Mouse (Mus musculus): ENCODE measurements around the gene Grip1. TPM values are rescaled to one million over a fixed set of nuclear protein-coding genes. Genes with fewer than 3 reads are reported as not detected.

Gene Grip1
- polyA plus RNA-seq, 1 experiment from 2014 or later, result 9.8 TPM

GRCm38 (mm10) chr10:120012331-120012730, 558.7 kb downstream of the Grip1 start:
- DNase-seq (ENCODE audit: low spot score) (no peak), ATAC-seq (replicated peaks; ENCODE audit: low FRiP score) (no peak)
- Histone ChIP-seq H3K27me3 (ENCODE audit: control insufficient read depth, insufficient read depth, low read length) (no peaks in the 10 kb centered on the region), H3K4me3 (ENCODE audit: low read depth, low read length) (no peak overlapping the region), H3K27ac (ENCODE audit: low read depth, low read length) (no peak overlapping the region), H3K9ac (ENCODE audit: low read length) (no peak overlapping the region), H3K36me3 (ENCODE audit: control insufficient read depth, insufficient read depth, low read length) (no peaks in the 10 kb centered on the region), H3K4me1 (replicated peaks; ENCODE audit: control insufficient read depth, insufficient read depth, low read length) (no peaks in the 10 kb centered on the region), H3K9me3 (ENCODE audit: control insufficient read depth, low read length) (no peaks in the 10 kb centered on the region), H3K4me2 (ENCODE audit: low read depth, low read length, severe bottlenecking) (no peak overlapping the region)
- WGBS, result 97% methylated on average over 13 of the region's 13 CpGs

DNA sequence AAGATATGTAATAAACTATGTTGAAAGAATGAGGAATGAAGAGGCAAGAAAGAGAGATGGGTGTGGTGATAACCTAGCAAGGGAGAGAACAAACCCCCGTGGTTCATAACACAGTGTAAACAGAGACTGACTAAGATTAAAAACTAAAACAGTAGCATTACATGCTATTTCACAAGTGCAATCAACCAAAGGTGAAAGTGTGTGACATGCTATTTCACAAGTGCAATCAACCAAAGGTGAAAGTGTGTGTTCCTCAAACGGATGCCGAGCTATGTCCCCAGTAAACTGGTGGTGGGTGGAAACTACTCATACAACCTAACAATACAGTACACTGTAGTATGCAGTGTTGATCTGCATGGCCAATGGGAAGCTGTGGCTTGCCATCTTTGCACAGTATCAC, 561.5 kb downstream of the Grip1 start:
- Histone ChIP-seq H3K36me3 (ENCODE audit: control insufficient read depth, insufficient read depth, low read length) (no peaks in the 10 kb centered on the region), H3K27me3 (ENCODE audit: control insufficient read depth, insufficient read depth, low read length) (no peaks in the 10 kb centered on the region), H3K4me1 (replicated peaks; ENCODE audit: control insufficient read depth, insufficient read depth, low read length) (no peaks in the 10 kb centered on the region), H3K27ac (ENCODE audit: low read depth, low read length) (no peak overlapping the region), H3K4me2 (ENCODE audit: low read depth, low read length, severe bottlenecking) (no peak overlapping the region), H3K9me3 (ENCODE audit: control insufficient read depth, low read length) (no peaks in the 10 kb centered on the region), H3K4me3 (ENCODE audit: low read depth, low read length) (no peak overlapping the region), H3K9ac (ENCODE audit: low read length) (no peak overlapping the region)
- WGBS, result 96% methylated on average over 3 of the region's 3 CpGs
- DNase-seq (ENCODE audit: low spot score), result no peak
- ATAC-seq (replicated peaks; ENCODE audit: low FRiP score), result no peak

- Histone ChIP-seq H3K36me3 (ENCODE audit: control insufficient read depth, insufficient read depth, low read length) (no peaks in the 10 kb centered on the region), H3K9me3 (ENCODE audit: control insufficient read depth, low read length) (no peaks in the 10 kb centered on the region)
These were observed 572.8 kb downstream of the Grip1 start for GRCm38 (mm10) chr10:120026437-120026836.

DNA sequence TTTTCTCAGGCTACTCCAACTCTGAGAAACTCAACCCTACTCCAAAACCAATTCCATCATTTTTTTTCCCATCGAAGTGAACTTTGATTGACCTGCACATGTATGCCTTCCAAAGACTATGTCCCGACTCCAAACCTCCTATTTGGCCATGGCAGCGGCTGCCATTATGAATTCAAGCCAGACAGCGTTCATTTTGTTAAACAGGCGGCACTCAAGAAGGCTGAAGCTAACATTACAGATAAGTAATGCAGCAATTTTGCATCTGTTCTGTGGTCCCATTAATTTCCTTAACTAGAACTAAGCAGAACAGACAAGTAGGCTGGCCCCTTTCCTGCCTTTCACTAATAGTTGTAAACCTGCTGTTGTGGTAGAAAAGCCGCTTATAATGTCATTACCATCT, 577.3 kb downstream of the Grip1 start:
- WGBS, result 91% methylated on average over 6 of the region's 6 CpGs
- no peak overlapping the region for H3K4me2 ChIP-seq (ENCODE audit: low read depth, low read length, severe bottlenecking)
- H3K9ac ChIP-seq (ENCODE audit: low read length), result no peak overlapping the region
- no peaks in the 10 kb centered on the region for H3K27me3 ChIP-seq (ENCODE audit: control insufficient read depth, insufficient read depth, low read length)
- no peak for DNase-seq (ENCODE audit: low spot score)
- H3K36me3 ChIP-seq (ENCODE audit: control insufficient read depth, insufficient read depth, low read length), result no peaks in the 10 kb centered on the region
- H3K9me3 ChIP-seq (ENCODE audit: control insufficient read depth, low read length), result no peaks in the 10 kb centered on the region
- no peak for ATAC-seq (replicated peaks; ENCODE audit: low FRiP score)
- 0 out of 2 replicates have a peak, but pooled peaks cover 5% of the 10 kb centered on the region for H3K4me1 ChIP-seq (replicated peaks; ENCODE audit: control insufficient read depth, insufficient read depth, low read length)
- no peak overlapping the region for H3K27ac ChIP-seq (ENCODE audit: low read depth, low read length)
- H3K4me3 ChIP-seq (ENCODE audit: low read depth, low read length), result no peak overlapping the region

More at GRCm38 (mm10) chr10:120026437-120026836, 572.8 kb downstream of the Grip1 start:
- H3K27me3 ChIP-seq (ENCODE audit: control insufficient read depth, insufficient read depth, low read length), result no peaks in the 10 kb centered on the region
- H3K4me3 ChIP-seq (ENCODE audit: low read depth, low read length), result no peak overlapping the region
- no peak for DNase-seq (ENCODE audit: low spot score)
- H3K9ac ChIP-seq (ENCODE audit: low read length), result no peak overlapping the region
- WGBS, result 57% methylated on average over 10 of the region's 10 CpGs
- no peak overlapping the region for H3K4me2 ChIP-seq (ENCODE audit: low read depth, low read length, severe bottlenecking)
- H3K4me1 ChIP-seq (replicated peaks; ENCODE audit: control insufficient read depth, insufficient read depth, low read length), result no peaks in the 10 kb centered on the region
- ATAC-seq (replicated peaks; ENCODE audit: low FRiP score), result 0 out of 2 replicates have a peak, but pooled peaks have one; percentile 27
- H3K27ac ChIP-seq (ENCODE audit: low read depth, low read length), result no peak overlapping the region

DNA sequence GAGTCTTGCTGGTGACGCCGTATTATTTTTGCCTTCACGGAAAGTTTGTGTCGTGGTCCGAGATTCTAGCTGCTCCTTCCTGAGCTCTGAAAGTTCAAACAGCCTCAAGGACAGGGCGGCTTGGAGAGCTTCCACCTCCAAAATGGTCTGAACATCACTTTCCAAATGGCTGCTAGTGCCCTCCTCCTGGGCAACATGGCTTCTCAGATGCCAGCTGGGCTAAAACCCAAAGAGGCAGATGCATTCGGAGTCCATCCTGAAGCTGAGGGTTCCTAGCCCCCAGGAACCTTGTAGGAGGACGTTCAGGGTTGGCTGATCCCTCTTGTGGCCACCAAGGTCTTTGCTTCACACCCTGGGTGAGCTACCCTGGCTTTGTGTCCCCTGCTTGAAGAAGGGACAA, 577.7 kb downstream of the Grip1 start:
- Histone ChIP-seq H3K9ac (ENCODE audit: low read length) (no peak overlapping the region), H3K4me1 (replicated peaks; ENCODE audit: control insufficient read depth, insufficient read depth, low read length) (0 out of 2 replicates have a peak, but pooled peaks cover 5% of the 10 kb centered on the region), H3K27me3 (ENCODE audit: control insufficient read depth, insufficient read depth, low read length) (no peaks in the 10 kb centered on the region), H3K27ac (ENCODE audit: low read depth, low read length) (no peak overlapping the region), H3K4me3 (ENCODE audit: low read depth, low read length) (no peak overlapping the region), H3K4me2 (ENCODE audit: low read depth, low read length, severe bottlenecking) (no peak overlapping the region), H3K36me3 (ENCODE audit: control insufficient read depth, insufficient read depth, low read length) (no peaks in the 10 kb centered on the region), H3K9me3 (ENCODE audit: control insufficient read depth, low read length) (no peaks in the 10 kb centered on the region)
- no peak for DNase-seq (ENCODE audit: low spot score)
- ATAC-seq (replicated peaks; ENCODE audit: low FRiP score), result no peak
- WGBS, result 95% methylated on average over 8 of the region's 8 CpGs

DNA sequence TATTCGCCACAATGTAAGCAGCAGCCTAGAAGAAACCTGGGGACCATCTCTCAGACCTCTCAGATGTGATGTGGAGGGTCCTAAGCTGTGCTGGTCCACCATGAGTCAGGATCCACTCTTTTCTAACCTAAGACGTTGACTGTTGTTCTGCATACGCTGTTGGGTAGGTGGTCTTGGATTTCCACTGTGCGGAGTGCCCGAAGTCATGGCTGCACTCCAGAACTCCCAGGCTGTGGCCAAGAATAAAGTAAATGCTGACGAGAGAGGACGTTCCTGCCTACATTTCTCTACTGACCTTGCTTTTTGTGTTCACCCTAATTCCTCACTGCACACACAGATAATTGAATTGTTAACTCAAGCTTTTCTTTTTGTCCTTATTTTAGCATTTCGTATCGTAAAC, 580.2 kb downstream of the Grip1 start:
- Histone ChIP-seq H3K4me2 (ENCODE audit: low read depth, low read length, severe bottlenecking) (no peak overlapping the region), H3K4me3 (ENCODE audit: low read depth, low read length) (no peak overlapping the region), H3K27me3 (ENCODE audit: control insufficient read depth, insufficient read depth, low read length) (no peaks in the 10 kb centered on the region), H3K36me3 (ENCODE audit: control insufficient read depth, insufficient read depth, low read length) (no peaks in the 10 kb centered on the region), H3K9me3 (ENCODE audit: control insufficient read depth, low read length) (no peaks in the 10 kb centered on the region), H3K4me1 (replicated peaks; ENCODE audit: control insufficient read depth, insufficient read depth, low read length) (0 out of 2 replicates have a peak, but pooled peaks cover 5% of the 10 kb centered on the region), H3K9ac (ENCODE audit: low read length) (no peak overlapping the region), H3K27ac (ENCODE audit: low read depth, low read length) (no peak overlapping the region)
- DNase-seq (ENCODE audit: low spot score) (no peak), ATAC-seq (replicated peaks; ENCODE audit: low FRiP score) (no peak)
- 68% methylated on average over 9 of the region's 9 CpGs for WGBS

- Histone ChIP-seq H3K4me1 (replicated peaks; ENCODE audit: control insufficient read depth, insufficient read depth, low read length) (0 out of 2 replicates have a peak, but pooled peaks cover 5% of the 10 kb centered on the region), H3K27me3 (ENCODE audit: control insufficient read depth, insufficient read depth, low read length) (no peaks in the 10 kb centered on the region), H3K4me3 (ENCODE audit: low read depth, low read length) (no peak overlapping the region), H3K36me3 (ENCODE audit: control insufficient read depth, insufficient read depth, low read length) (no peaks in the 10 kb centered on the region), H3K9me3 (ENCODE audit: control insufficient read depth, low read length) (no peaks in the 10 kb centered on the region), H3K27ac (ENCODE audit: low read depth, low read length) (no peak overlapping the region; the same call in 1 of the 2 replicates), H3K9ac (ENCODE audit: low read length) (no peak overlapping the region), H3K4me2 (ENCODE audit: low read depth, low read length, severe bottlenecking) (peak overlapping the region; percentile 33)
- ATAC-seq (replicated peaks; ENCODE audit: low FRiP score) (peak; percentile 42; the same call in 1 of the 2 replicates), DNase-seq (ENCODE audit: low spot score) (no peak)
- 27% methylated on average over 15 of the region's 15 CpGs for WGBS
These were observed 581.6 kb downstream of the Grip1 start for GRCm38 (mm10) chr10:120035211-120035733.

GRCm38 (mm10) chr10:120035824-120036223, 582.2 kb downstream of the Grip1 start:
- Histone ChIP-seq H3K4me2 (ENCODE audit: low read depth, low read length, severe bottlenecking) (peak overlapping the region; percentile 33; the same call in 1 of the 2 replicates), H3K4me1 (replicated peaks; ENCODE audit: control insufficient read depth, insufficient read depth, low read length) (0 out of 2 replicates have a peak, but pooled peaks cover 5% of the 10 kb centered on the region), H3K9ac (ENCODE audit: low read length) (no peak overlapping the region), H3K36me3 (ENCODE audit: control insufficient read depth, insufficient read depth, low read length) (no peaks in the 10 kb centered on the region), H3K9me3 (ENCODE audit: control insufficient read depth, low read length) (no peaks in the 10 kb centered on the region), H3K27me3 (ENCODE audit: control insufficient read depth, insufficient read depth, low read length) (no peaks in the 10 kb centered on the region), H3K27ac (ENCODE audit: low read depth, low read length) (no peak overlapping the region), H3K4me3 (ENCODE audit: low read depth, low read length) (no peak overlapping the region)
- DNase-seq (ENCODE audit: low spot score), result no peak
- WGBS, result 45% methylated on average over 6 of the region's 6 CpGs
- ATAC-seq (replicated peaks; ENCODE audit: low FRiP score), result no peak; the same call in 1 of the 2 replicates

DNA sequence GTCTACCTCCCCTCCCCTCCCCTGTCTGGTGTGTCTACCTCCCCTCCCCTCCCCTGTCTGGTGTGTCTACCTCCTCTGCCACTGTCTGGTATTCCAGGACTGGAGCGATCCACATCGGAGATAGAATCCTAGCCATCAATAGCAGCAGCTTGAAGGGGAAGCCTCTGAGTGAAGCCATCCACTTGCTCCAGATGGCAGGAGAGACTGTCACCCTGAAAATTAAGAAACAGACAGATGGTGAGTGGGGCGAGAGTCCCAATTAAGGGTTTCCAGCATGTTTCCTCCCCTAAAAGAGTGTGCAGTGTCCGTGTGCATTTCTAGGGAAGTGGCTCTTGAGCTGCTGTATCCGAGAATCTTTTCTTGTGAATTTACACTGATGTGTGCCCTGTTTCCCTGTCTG, 584.6 kb downstream of the Grip1 start:
- Histone ChIP-seq H3K4me3 (ENCODE audit: low read depth, low read length) (no peak overlapping the region), H3K27me3 (ENCODE audit: control insufficient read depth, insufficient read depth, low read length) (no peaks in the 10 kb centered on the region), H3K36me3 (ENCODE audit: control insufficient read depth, insufficient read depth, low read length) (no peaks in the 10 kb centered on the region), H3K4me2 (ENCODE audit: low read depth, low read length, severe bottlenecking) (no peak overlapping the region), H3K9ac (ENCODE audit: low read length) (no peak overlapping the region), H3K4me1 (replicated peaks; ENCODE audit: control insufficient read depth, insufficient read depth, low read length) (0 out of 2 replicates have a peak, but pooled peaks cover 5% of the 10 kb centered on the region), H3K9me3 (ENCODE audit: control insufficient read depth, low read length) (no peaks in the 10 kb centered on the region), H3K27ac (ENCODE audit: low read depth, low read length) (no peak overlapping the region)
- DNase-seq (ENCODE audit: low spot score) (no peak), ATAC-seq (replicated peaks; ENCODE audit: low FRiP score) (no peak)
- WGBS, result 84% methylated on average over 5 of the region's 5 CpGs
